ENCODE assay signal across 12 mouse cellular contexts in genomic region chr7:96765321-96765960, GRCm38 (mm10).
A peak's percentile ranks its signal among the peaks of the same experiment; 100 is the strongest.
DNase-seq lines count a peak whose midpoint lies in the region; ATAC-seq and TF ChIP-seq lines count a peak whose summit lies in the region.
"Had no signal": no experiment of that assay in that cellular context is flagged by ENCODE, and none has a peak within 500 bp of the region (broad histone marks: within the 10 kb centered on the region; RNA-seq: fewer than 3 reads in every experiment).

No protein-coding gene starts in this region.

- peak; percentile 64 to 65 for DNase-seq in cerebellum, postnatal 14 days
- no peak for DNase-seq in cerebellum, adult 18-20 months
- DNase-seq in hindbrain, postnatal 0 days (ENCODE audit: low spot score) = peak; percentile 61
- no peak for DNase-seq in hindbrain, embryonic 11.5 days (ENCODE audit: low spot score)
- DNase-seq in adrenal gland, adult 2 months = peak; percentile 74
- DNase-seq in heart, postnatal 4 days = peak; percentile 56
- no peak for DNase-seq in thymus, postnatal 10 days (ENCODE audit: low spot score in 2 of 2)
- DNase-seq: embryo, embryonic 11 days had no signal

- no peak for ATAC-seq in hindbrain, postnatal 0 days
- ATAC-seq in hindbrain, embryonic 11.5 days (ENCODE audit: low FRiP score) = no peak
- no peak for ATAC-seq in liver, embryonic 12.5 days
- ATAC-seq: lung, postnatal 0 days; Patski had no signal

- H3K4me1 ChIP-seq in hindbrain, postnatal 0 days (ENCODE audit: insufficient read depth, low read length) = no peaks in the 10 kb centered on the region
- no peaks in the 10 kb centered on the region for H3K4me1 ChIP-seq in hindbrain, embryonic 11.5 days (replicated peaks; ENCODE audit: control insufficient read depth, insufficient read depth, low read length)
- no peaks in the 10 kb centered on the region for H3K4me1 ChIP-seq in liver, embryonic 12.5 days

- WGBS in hindbrain, postnatal 0 days = 41% methylated on average over 15 of the region's 15 CpGs
- WGBS in hindbrain, embryonic 11.5 days = 79% methylated on average over 15 of the region's 15 CpGs
- 67% methylated on average over 15 of the region's 15 CpGs for WGBS in liver, embryonic 12.5 days (ENCODE audit: insufficient replicate concordance)

- H3K4me3 ChIP-seq in hindbrain, postnatal 0 days (ENCODE audit: low read length) = no peak overlapping the region
- no peak overlapping the region for H3K4me3 ChIP-seq in hindbrain, embryonic 11.5 days (ENCODE audit: low read depth, low read length)
- H3K4me3 ChIP-seq in liver, embryonic 12.5 days = no peak overlapping the region
- H3K4me3 ChIP-seq: left cerebral cortex, adult 2 months had no signal

- H3K27ac ChIP-seq in hindbrain, postnatal 0 days = no peak overlapping the region
- H3K27ac ChIP-seq in hindbrain, embryonic 11.5 days (ENCODE audit: low read depth, low read length) = no peak overlapping the region
- H3K27ac ChIP-seq in liver, embryonic 12.5 days = no peak overlapping the region
- H3K27ac ChIP-seq: left cerebral cortex, adult 2 months had no signal

- TF ChIP-seq CTCF in hindbrain, postnatal 0 days (IDR thresholded peaks at IDR 0.05; ENCODE audit: low read depth) = no peak

- H3K9me3 ChIP-seq in hindbrain, postnatal 0 days (ENCODE audit: low read length) = no peaks in the 10 kb centered on the region
- H3K9me3 ChIP-seq in hindbrain, embryonic 11.5 days (ENCODE audit: control insufficient read depth, low read length) = no peaks in the 10 kb centered on the region
- H3K9me3 ChIP-seq in liver, embryonic 12.5 days (replicated peaks) = peaks cover 9% of the 10 kb centered on the region

- H3K36me3 ChIP-seq in hindbrain, postnatal 0 days (ENCODE audit: insufficient read depth, low read length) = no peaks in the 10 kb centered on the region
- H3K36me3 ChIP-seq in hindbrain, embryonic 11.5 days (ENCODE audit: control insufficient read depth, insufficient read depth, low read length) = no peaks in the 10 kb centered on the region
- no peaks in the 10 kb centered on the region for H3K36me3 ChIP-seq in liver, embryonic 12.5 days

- no peak overlapping the region for H3K9ac ChIP-seq in hindbrain, postnatal 0 days (replicated peaks; ENCODE audit: low read length)
- no peak overlapping the region for H3K9ac ChIP-seq in hindbrain, embryonic 11.5 days (ENCODE audit: low read depth, low read length)
- no peak overlapping the region for H3K9ac ChIP-seq in liver, embryonic 12.5 days

- no peaks in the 10 kb centered on the region for H3K27me3 ChIP-seq in hindbrain, postnatal 0 days (ENCODE audit: insufficient read depth, low read length)
- H3K27me3 ChIP-seq in hindbrain, embryonic 11.5 days (ENCODE audit: control insufficient read depth, insufficient read depth, low read length) = no peaks in the 10 kb centered on the region
- H3K27me3 ChIP-seq in liver, embryonic 12.5 days (replicated peaks) = no peaks in the 10 kb centered on the region
- H3K27me3 ChIP-seq: Patski had no signal

- no peak overlapping the region for H3K4me2 ChIP-seq in hindbrain, postnatal 0 days (ENCODE audit: low read depth, low read length)
- no peak overlapping the region for H3K4me2 ChIP-seq in hindbrain, embryonic 11.5 days (replicated peaks; ENCODE audit: low read depth, low read length)
- no peak overlapping the region for H3K4me2 ChIP-seq in liver, embryonic 12.5 days

Comparison
In these comparisons a context has a peak if more than half of its experiments do, and no peak if none do; other contexts are left out.
1. DNase-seq: peak in cerebellum, postnatal 14 days (2 of 2), hindbrain, postnatal 0 days (single experiment), adrenal gland, adult 2 months (single experiment) and heart, postnatal 4 days (single experiment); none in cerebellum, adult 18-20 months (0 of 2), hindbrain, embryonic 11.5 days (single experiment) and thymus, postnatal 10 days (0 of 2).